In genomic region chr7:13023928-13024731, GRCm38 (mm10) we compare ENCODE assay signal across 8 mouse cellular contexts. TPM values are rescaled to one million over a fixed set of nuclear protein-coding genes. Genes with fewer than 3 reads are reported as not detected.
DNase-seq lines count a peak whose midpoint lies in the region; ATAC-seq and TF ChIP-seq lines count a peak whose summit lies in the region.

No protein-coding gene starts in this region.

- no peak for TF ChIP-seq EP300 in liver, embryonic 14.5 days (IDR thresholded peaks at IDR 0.05; ENCODE audit: low read depth)

- peaks cover 43% of the 10 kb centered on the region for H3K36me3 ChIP-seq in E14TG2a.4 (ENCODE audit: insufficient read depth, low read length)
- peaks cover 34% of the 10 kb centered on the region for H3K36me3 ChIP-seq in forebrain, embryonic 11.5 days (ENCODE audit: control insufficient read depth, insufficient read depth, low read length)
- peaks cover 29% of the 10 kb centered on the region for H3K36me3 ChIP-seq in heart, embryonic 16.5 days (ENCODE audit: control insufficient read depth, insufficient read depth)
- H3K36me3 ChIP-seq in liver, embryonic 14.5 days (replicated peaks; ENCODE audit: control insufficient read depth, insufficient read depth, low read depth) = peaks cover 36% of the 10 kb centered on the region
- peaks cover 30% of the 10 kb centered on the region for H3K36me3 ChIP-seq in stomach, embryonic 15.5 days

- peak; percentile 85 for DNase-seq in c-Kit-positive CD71-positive TER-119-negative erythroid progenitor cells, embryonic 14.5 days (ENCODE audit: low read depth)
- DNase-seq in forebrain, embryonic 11.5 days (ENCODE audit: low spot score) = peak; percentile 97
- peak; percentile 92 to 94 for DNase-seq in kidney, postnatal 25 days
- peak; percentile 78 to 81 (median 80) for DNase-seq in liver, embryonic 14.5 days (ENCODE audit: low read depth in 3 of 3, low spot score in 3 of 3)
- DNase-seq in neural tube, embryonic 10.5 days (ENCODE audit: extremely low spot score, low spot score) = peak; percentile 97

- H3K4me2 ChIP-seq in forebrain, embryonic 11.5 days (ENCODE audit: low read depth, low read length, severe bottlenecking) = peak overlapping the region; percentile 99
- H3K4me2 ChIP-seq in heart, embryonic 16.5 days (ENCODE audit: low read depth, low read length) = peak overlapping the region; percentile 85
- peak overlapping the region; percentile 94 for H3K4me2 ChIP-seq in liver, embryonic 14.5 days (ENCODE audit: low read depth)
- peak overlapping the region; percentile 73 for H3K4me2 ChIP-seq in stomach, embryonic 15.5 days

- peak overlapping the region; percentile 100 for H3K4me3 ChIP-seq in E14TG2a.4 (replicated peaks; ENCODE audit: low read length)
- peak overlapping the region; percentile 96 for H3K4me3 ChIP-seq in forebrain, embryonic 11.5 days (ENCODE audit: low read depth, low read length)
- H3K4me3 ChIP-seq in heart, embryonic 16.5 days (ENCODE audit: low read length) = peak overlapping the region; percentile 79
- peak overlapping the region; percentile 78 to 87 for H3K4me3 ChIP-seq in liver, embryonic 14.5 days (ENCODE audit: insufficient read depth in 1 of 2, low read depth in 2 of 2, low read length in 2 of 2)
- H3K4me3 ChIP-seq in stomach, embryonic 15.5 days (replicated peaks) = peak overlapping the region; percentile 78

- H3K4me1 ChIP-seq in E14TG2a.4 (replicated peaks; ENCODE audit: low read depth, low read length) = peaks cover 54% of the 10 kb centered on the region
- peaks cover 18% of the 10 kb centered on the region; the same call in 1 of the 2 replicates for H3K4me1 ChIP-seq in forebrain, embryonic 11.5 days (replicated peaks; ENCODE audit: control insufficient read depth, insufficient read depth, low read length)
- peaks cover 18% of the 10 kb centered on the region for H3K4me1 ChIP-seq in heart, embryonic 16.5 days (ENCODE audit: control insufficient read depth, insufficient read depth, low read length)
- peaks cover 14 to 20% of the 10 kb centered on the region in 2 experiments for H3K4me1 ChIP-seq in liver, embryonic 14.5 days (replicated peaks; ENCODE audit: control insufficient read depth in 2 of 2, insufficient read depth in 2 of 2, low read length in 1 of 2)
- H3K4me1 ChIP-seq in stomach, embryonic 15.5 days = peaks cover 14% of the 10 kb centered on the region

- H3K27ac ChIP-seq in forebrain, embryonic 11.5 days (ENCODE audit: low read depth, low read length) = peak overlapping the region; percentile 100
- peak overlapping the region; percentile 99 for H3K27ac ChIP-seq in heart, embryonic 16.5 days (ENCODE audit: low read length)
- peak overlapping the region; percentile 83 for H3K27ac ChIP-seq in liver, embryonic 14.5 days
- peak overlapping the region; percentile 100 for H3K27ac ChIP-seq in stomach, embryonic 15.5 days

- H3K27me3 ChIP-seq in E14TG2a.4 (ENCODE audit: insufficient read depth, low read length) = no peaks in the 10 kb centered on the region
- no peaks in the 10 kb centered on the region for H3K27me3 ChIP-seq in forebrain, embryonic 11.5 days (ENCODE audit: control insufficient read depth, insufficient read depth, low read length)
- H3K27me3 ChIP-seq in heart, embryonic 16.5 days (ENCODE audit: control insufficient read depth, insufficient read depth, low read length) = no peaks in the 10 kb centered on the region
- no peaks in the 10 kb centered on the region for H3K27me3 ChIP-seq in liver, embryonic 14.5 days (ENCODE audit: control insufficient read depth, insufficient read depth, low read length)
- no peaks in the 10 kb centered on the region for H3K27me3 ChIP-seq in stomach, embryonic 15.5 days (replicated peaks)

- no peak for TF ChIP-seq CTCF in E14TG2a.4 (conservative IDR thresholded peaks at IDR 0.05; ENCODE audit: low read length)
- TF ChIP-seq CTCF in liver, embryonic 14.5 days (IDR thresholded peaks at IDR 0.05; ENCODE audit: low read depth) = no peak

- peak; percentile 85 for ATAC-seq in forebrain, embryonic 11.5 days (replicated peaks; ENCODE audit: low FRiP score)
- ATAC-seq in heart, embryonic 16.5 days (replicated peaks; ENCODE audit: extremely low read depth, insufficient read depth, low FRiP score) = peak; percentile 83
- peak; percentile 83 for ATAC-seq in liver, embryonic 14.5 days (ENCODE audit: insufficient read depth)
- peak; percentile 84 for ATAC-seq in stomach, embryonic 15.5 days (ENCODE audit: insufficient read depth, low FRiP score, low read depth)

- WGBS in forebrain, embryonic 11.5 days = under 1% methylated on average over 84 of the region's 95 CpGs
- WGBS in heart, embryonic 16.5 days = under 1% methylated on average over 78 of the region's 95 CpGs
- under 1% methylated on average over 89 of the region's 95 CpGs for WGBS in liver, embryonic 14.5 days (ENCODE audit: insufficient replicate concordance)
- WGBS in stomach, embryonic 15.5 days = under 1% methylated on average over 68 of the region's 95 CpGs

- peak overlapping the region; percentile 97 for H3K9ac ChIP-seq in forebrain, embryonic 11.5 days (ENCODE audit: low read length)
- peak overlapping the region; percentile 84 for H3K9ac ChIP-seq in heart, embryonic 16.5 days (ENCODE audit: low read length)
- H3K9ac ChIP-seq in liver, embryonic 14.5 days (replicated peaks) = peak overlapping the region; percentile 87
- peak overlapping the region; percentile 70 for H3K9ac ChIP-seq in stomach, embryonic 15.5 days

- H3K9me3 ChIP-seq in E14TG2a.4 (ENCODE audit: low read length) = no peaks in the 10 kb centered on the region
- H3K9me3 ChIP-seq in forebrain, embryonic 11.5 days (ENCODE audit: control insufficient read depth, low read length) = no peaks in the 10 kb centered on the region
- no peaks in the 10 kb centered on the region for H3K9me3 ChIP-seq in heart, embryonic 16.5 days (replicated peaks; ENCODE audit: control insufficient read depth, low read length)
- H3K9me3 ChIP-seq in liver, embryonic 14.5 days (ENCODE audit: control insufficient read depth, low read length) = no peaks in the 10 kb centered on the region
- no peaks in the 10 kb centered on the region for H3K9me3 ChIP-seq in stomach, embryonic 15.5 days

RNA-seq across cellular contexts. Expression of gene Chmp2a, which starts 10.5 kb away (rescaled TPM):
- 114 and 127 TPM in 2 replicates for polyA plus RNA-seq in forebrain, embryonic 11.5 days (2014; fragmentation: Nextera tagmentation; extraction: Ambion mirVana)
- 146 TPM in 2 replicates for polyA plus RNA-seq in heart, embryonic 16.5 days (2015; fragmentation: Nextera tagmentation; extraction: Ambion mirVana)
- polyA plus RNA-seq in liver, embryonic 14.5 days (2012; rRNA removed) = 42.5 and 92.3 TPM in 2 replicates
- 133 and 136 TPM in 2 replicates for polyA plus RNA-seq in liver, embryonic 14.5 days (2014; fragmentation: Nextera tagmentation; extraction: Ambion mirVana)
- 161 and 167 TPM in 2 replicates for polyA plus RNA-seq in stomach, embryonic 15.5 days (2015; fragmentation: Nextera tagmentation; extraction: Ambion mirVana)

RNA-seq across cellular contexts. Expression of gene Ube2m, which starts 13.9 kb away (rescaled TPM):
- 165 and 183 TPM in 2 replicates for polyA plus RNA-seq in forebrain, embryonic 11.5 days (2014; fragmentation: Nextera tagmentation; extraction: Ambion mirVana)
- polyA plus RNA-seq in heart, embryonic 16.5 days (2015; fragmentation: Nextera tagmentation; extraction: Ambion mirVana) = 49.0 and 94.2 TPM in 2 replicates
- polyA plus RNA-seq in liver, embryonic 14.5 days (2012; rRNA removed) = 89.9 and 100 TPM in 2 replicates
- polyA plus RNA-seq in liver, embryonic 14.5 days (2014; fragmentation: Nextera tagmentation; extraction: Ambion mirVana) = 80.7 and 92.2 TPM in 2 replicates
- polyA plus RNA-seq in stomach, embryonic 15.5 days (2015; fragmentation: Nextera tagmentation; extraction: Ambion mirVana) = 105 and 107 TPM in 2 replicates

RNA-seq across cellular contexts. Expression of gene Zbtb45, which starts 14.3 kb away (rescaled TPM):
- polyA plus RNA-seq in forebrain, embryonic 11.5 days (2014; fragmentation: Nextera tagmentation; extraction: Ambion mirVana) = 31.9 and 37.3 TPM in 2 replicates
- 17.4 and 20.4 TPM in 2 replicates for polyA plus RNA-seq in heart, embryonic 16.5 days (2015; fragmentation: Nextera tagmentation; extraction: Ambion mirVana)
- polyA plus RNA-seq in liver, embryonic 14.5 days (2012; rRNA removed) = 9.8 and 10.9 TPM in 2 replicates
- polyA plus RNA-seq in liver, embryonic 14.5 days (2014; fragmentation: Nextera tagmentation; extraction: Ambion mirVana) = 10.5 and 13.4 TPM in 2 replicates
- 20.4 and 21.9 TPM in 2 replicates for polyA plus RNA-seq in stomach, embryonic 15.5 days (2015; fragmentation: Nextera tagmentation; extraction: Ambion mirVana)

RNA-seq across cellular contexts. Expression of gene Trim28, which starts 25.2 kb away (rescaled TPM):
- polyA plus RNA-seq in forebrain, embryonic 11.5 days (2014; fragmentation: Nextera tagmentation; extraction: Ambion mirVana) = 507 and 586 TPM in 2 replicates
- 123 and 143 TPM in 2 replicates for polyA plus RNA-seq in heart, embryonic 16.5 days (2015; fragmentation: Nextera tagmentation; extraction: Ambion mirVana)
- 119 and 138 TPM in 2 replicates for polyA plus RNA-seq in liver, embryonic 14.5 days (2012; rRNA removed)
- polyA plus RNA-seq in liver, embryonic 14.5 days (2014; fragmentation: Nextera tagmentation; extraction: Ambion mirVana) = 93.4 and 111 TPM in 2 replicates
- polyA plus RNA-seq in stomach, embryonic 15.5 days (2015; fragmentation: Nextera tagmentation; extraction: Ambion mirVana) = 216 and 252 TPM in 2 replicates

RNA-seq across cellular contexts. Expression of gene Slc27a5, which starts 26.1 kb away (rescaled TPM):
- polyA plus RNA-seq in forebrain, embryonic 11.5 days (2014; fragmentation: Nextera tagmentation; extraction: Ambion mirVana) = 0.13 TPM in 1 of 2 replicates, not detected in the other
- not detected in 2 replicates for polyA plus RNA-seq in heart, embryonic 16.5 days (2015; fragmentation: Nextera tagmentation; extraction: Ambion mirVana)
- polyA plus RNA-seq in liver, embryonic 14.5 days (2012; rRNA removed) = 4.9 and 7.7 TPM in 2 replicates
- 10.1 and 10.7 TPM in 2 replicates for polyA plus RNA-seq in liver, embryonic 14.5 days (2014; fragmentation: Nextera tagmentation; extraction: Ambion mirVana)
- 0.64 and 1.8 TPM in 2 replicates for polyA plus RNA-seq in stomach, embryonic 15.5 days (2015; fragmentation: Nextera tagmentation; extraction: Ambion mirVana)

Comparison
In these comparisons a context has a peak if more than half of its experiments do, and no peak if none do; other contexts are left out.
1. Peak in every context shown above with its lines: DNase-seq, ATAC-seq, H3K4me3 ChIP-seq and H3K27ac ChIP-seq.